Mouse (Mus musculus) stomach, postnatal 0 days (tissue): ENCODE data around the gene Nmnat1. TPM values are rescaled to one million over a fixed set of nuclear protein-coding genes. Genes with fewer than 3 reads are reported as not detected.
"Not testable (repeated sequence)": the region's sequence is repeated elsewhere in the genome, so short reads cannot be mapped to it uniquely, and the experiment has no call there.

ENCODE experiments used
- ATAC-seq: fragments of 200-750 bp; cut with Nextera tagmentation; 2 replicates; pipeline ENCODE4 v1.8.0; 2017; ENCODE audit not compliant: low FRiP score, low TSS enrichment
- DNase-seq: peaks from one replicate; pipeline ENCODE4 v3.0.0-alpha.2; 2016; ENCODE audit warnings: low spot score
- H3K27ac ChIP-seq: fragments of 300-500 bp; sonication (generic); replicated peaks from 2 replicates; pipeline ENCODE4 v1.5.1; 2014; ENCODE audit warnings: mild to moderate bottlenecking, control low read depth
- H3K27me3 ChIP-seq: fragments of 300-500 bp; sonication (generic); 2 replicates; pipeline ENCODE4 v1.6.1; 2014; ENCODE audit warnings: low read length; ENCODE audit not compliant: control insufficient read depth, insufficient read depth
- H3K36me3 ChIP-seq: fragments of 300-500 bp; sonication (generic); 2 replicates; pipeline ENCODE4 v1.6.1; 2014; ENCODE audit warnings: low read length, mixed read lengths; ENCODE audit not compliant: control insufficient read depth, insufficient read depth
- H3K4me1 ChIP-seq: fragments of 300-500 bp; sonication (generic); replicated peaks from 2 replicates; pipeline ENCODE4 v1.6.1; 2014; ENCODE audit warnings: antibody characterized with exemption; ENCODE audit not compliant: control insufficient read depth, insufficient read depth
- H3K4me2 ChIP-seq: fragments of 300-500 bp; sonication (generic); replicated peaks from 2 replicates; pipeline ENCODE4 v1.6.1; 2014; ENCODE audit warnings: low read depth, mild to moderate bottlenecking, control low read depth, moderate library complexity
- H3K4me3 ChIP-seq: fragments of 300-500 bp; sonication (generic); 2 replicates; pipeline ENCODE4 v1.5.1; 2014; ENCODE audit warnings: low read depth, low read length, control low read depth
- H3K9ac ChIP-seq: fragments of 300-500 bp; sonication (generic); 2 replicates; pipeline ENCODE4 v1.6.1; 2014; ENCODE audit warnings: mild to moderate bottlenecking, low read length, control low read depth, mixed read lengths
- H3K9me3 ChIP-seq: fragments of 300-500 bp; sonication (generic); 2 replicates; pipeline ENCODE4 v1.6.1; 2016; ENCODE audit warnings: low read length; ENCODE audit not compliant: control insufficient read depth
- CTCF ChIP-seq: IDR thresholded peaks from 2 replicates; pipeline ENCODE4 v1.5.1; 2016; ENCODE audit warnings: antibody characterized with exemption, low read depth, mild to moderate bottlenecking, moderate library complexity
- EP300 ChIP-seq: optimal IDR thresholded peaks from 2 replicates; pipeline ENCODE3; 2016; ENCODE audit warnings: antibody characterized with exemption
- WGBS: fragments of 180-500 bp; shearing (Covaris S2); extraction: QIAGEN DNeasy Blood & Tissue Kit; methylation state at CpG from one replicate; pipeline ENCODE4 v1.1.7; 2014; 5-methylcytosine and 5-hydroxymethylcytosine counted together
- polyA plus RNA-seq: library from polyadenylated mRNA; unstranded; fragments of >200 nt; fragmentation: Nextera tagmentation; extraction: Ambion mirVana; gene quantifications from 2 replicates; pipeline ENCODE4 v1.2.1, GENCODE M21; 2015

The Nmnat1 gene
- polyA plus RNA-seq, 1 experiment from 2014 or later: 6.1 TPM

- 69% methylated on average over 6 of the region's 6 CpGs for WGBS
- TF ChIP-seq EP300 (no peak), CTCF (no peak)
- H3K27me3 ChIP-seq: no peaks in the 10 kb centered on the region
- DNase-seq: no peak
- no peaks in the 10 kb centered on the region for H3K36me3 ChIP-seq
- H3K9ac ChIP-seq: no peak overlapping the region
- no peaks in the 10 kb centered on the region for H3K4me1 ChIP-seq
- H3K4me2 ChIP-seq: no peak overlapping the region
- no peak overlapping the region for H3K27ac ChIP-seq
- H3K4me3 ChIP-seq: no peak overlapping the region
- no peak for ATAC-seq
- no peaks in the 10 kb centered on the region for H3K9me3 ChIP-seq
These were observed 22.6 kb downstream of the Nmnat1 start for GRCm38 (mm10) chr4:149462305-149462971.

- Histone ChIP-seq H3K27ac (no peak overlapping the region), H3K4me1 (no peaks in the 10 kb centered on the region), H3K4me2 (no peak overlapping the region), H3K36me3 (no peaks in the 10 kb centered on the region), H3K4me3 (no peak overlapping the region), H3K9me3 (no peaks in the 10 kb centered on the region), H3K27me3 (no peaks in the 10 kb centered on the region), H3K9ac (no peak overlapping the region)
- no peak for DNase-seq
- peak; percentile 14; the same call in 1 of the 2 replicates for ATAC-seq
- 48% methylated on average over 6 of the region's 7 CpGs for WGBS
- TF ChIP-seq CTCF (no peak), EP300 (no peak)
These were observed 23.3 kb downstream of the Nmnat1 start for GRCm38 (mm10) chr4:149461579-149462304.

GRCm38 (mm10) chr4:149460475-149460874, 24.5 kb downstream of the Nmnat1 start:
- TF ChIP-seq CTCF: peak; percentile 46
- WGBS: 94% methylated on average over 2 of the region's 2 CpGs
- H3K4me2 ChIP-seq, H3K9me3 ChIP-seq, H3K9ac ChIP-seq, ATAC-seq, H3K27ac ChIP-seq, H3K27me3 ChIP-seq, H3K4me1 ChIP-seq, H3K36me3 ChIP-seq, DNase-seq, H3K4me3 ChIP-seq: not testable (repeated sequence)

- H3K4me3 ChIP-seq: no peak overlapping the region
- ATAC-seq: no peak
- no peak overlapping the region for H3K27ac ChIP-seq
- H3K9me3 ChIP-seq: no peaks in the 10 kb centered on the region
- no peak overlapping the region for H3K9ac ChIP-seq
- WGBS: 78% methylated on average over 1 of the region's 1 CpGs
- no peak for TF ChIP-seq EP300
- no peak for TF ChIP-seq CTCF
- DNase-seq: no peak
- H3K4me1 ChIP-seq: no peaks in the 10 kb centered on the region
- H3K36me3 ChIP-seq: no peaks in the 10 kb centered on the region
- no peak overlapping the region for H3K4me2 ChIP-seq
- H3K27me3 ChIP-seq: no peaks in the 10 kb centered on the region
These were observed 25.6 kb downstream of the Nmnat1 start for GRCm38 (mm10) chr4:149459425-149459824.

GRCm38 (mm10) chr4:149458526-149458925, 26.5 kb downstream of the Nmnat1 start:
- H3K27me3 ChIP-seq: no peaks in the 10 kb centered on the region
- no peak overlapping the region for H3K4me2 ChIP-seq
- TF ChIP-seq EP300 (no peak), CTCF (no peak)
- H3K9ac ChIP-seq: no peak overlapping the region
- H3K36me3 ChIP-seq: no peaks in the 10 kb centered on the region
- no peak overlapping the region for H3K4me3 ChIP-seq
- DNase-seq (no peak), ATAC-seq (no peak)
- H3K9me3 ChIP-seq: no peaks in the 10 kb centered on the region
- H3K4me1 ChIP-seq: no peaks in the 10 kb centered on the region
- H3K27ac ChIP-seq: peak overlapping the region; percentile 35
- 58% methylated on average over 5 of the region's 5 CpGs for WGBS

GRCm38 (mm10) chr4:149457831-149458430, 27.1 kb downstream of the Nmnat1 start:
- Histone ChIP-seq H3K27ac (peak overlapping the region; percentile 35; the same call in 1 of the 2 replicates), H3K27me3 (no peaks in the 10 kb centered on the region), H3K36me3 (no peaks in the 10 kb centered on the region), H3K4me3 (no peak overlapping the region), H3K9ac (no peak overlapping the region), H3K4me2 (no peak overlapping the region), H3K4me1 (no peaks in the 10 kb centered on the region), H3K9me3 (no peaks in the 10 kb centered on the region)
- ATAC-seq (peak; percentile 76), DNase-seq (peak; percentile 74)
- WGBS: 62% methylated on average over 6 of the region's 6 CpGs
- TF ChIP-seq CTCF (no peak), EP300 (no peak)

- H3K4me1 ChIP-seq, ATAC-seq, H3K27ac ChIP-seq, H3K36me3 ChIP-seq, H3K4me2 ChIP-seq, H3K4me3 ChIP-seq, H3K9me3 ChIP-seq, DNase-seq, H3K27me3 ChIP-seq, H3K9ac ChIP-seq: not testable (repeated sequence)
- WGBS: 80% methylated on average over 24 of the region's 27 CpGs
These were observed 27.8 kb downstream of the Nmnat1 start for GRCm38 (mm10) chr4:149457163-149457562.
